Mouse (Mus musculus) ES-E14 (cell line): ENCODE results near the gene Fras1.

Experiments
- CHD2 ChIP-seq: IDR thresholded peaks from 2 replicates; pipeline ENCODE4 v1.6.1; 2014; ENCODE audit warnings: mild to moderate bottlenecking, low read depth, low read length, inconsistent platforms
- MAFK ChIP-seq: IDR thresholded peaks from 2 replicates; pipeline ENCODE4 v1.6.1; 2014; ENCODE audit warnings: mild to moderate bottlenecking, low read depth, low read length, inconsistent platforms; ENCODE audit not compliant: insufficient read depth

GRCm38 (mm10) chr5:96373567-96373985 is at the start of gene Fras1:
- TF ChIP-seq CHD2 (no peak), MAFK (no peak)
